Mouse (Mus musculus) heart, postnatal 0 days (tissue): Measurements from ENCODE around the gene Blzf1. TPM values are rescaled to one million over a fixed set of nuclear protein-coding genes. Genes with fewer than 3 reads are reported as not detected.

Source experiments
- ATAC-seq: fragments of 200-750 bp; cut with Nextera tagmentation; 2 replicates; pipeline ENCODE4 v1.8.0; 2017; ENCODE audit warnings: low read depth, moderate number of reproducible peaks, moderate library complexity; ENCODE audit not compliant: insufficient read depth
- DNase-seq: peaks from one replicate; pipeline ENCODE4 v3.0.0-alpha.2; 2016; ENCODE audit warnings: low spot score
- H3K27ac ChIP-seq: fragments of 300-500 bp; sonication (generic); 2 replicates; pipeline ENCODE4 v1.5.1; 2014; ENCODE audit warnings: low read depth, mild to moderate bottlenecking
- H3K27me3 ChIP-seq: fragments of 300-500 bp; sonication (generic); 2 replicates; pipeline ENCODE4 v1.6.1; 2014; ENCODE audit warnings: low read length, mixed read lengths; ENCODE audit not compliant: control insufficient read depth, insufficient read depth
- H3K36me3 ChIP-seq: fragments of 300-500 bp; sonication (generic); replicated peaks from 2 replicates; pipeline ENCODE4 v1.6.1; 2014; ENCODE audit warnings: low read length, mixed read lengths; ENCODE audit not compliant: control insufficient read depth, insufficient read depth
- H3K4me1 ChIP-seq: fragments of 300-500 bp; sonication (generic); 2 replicates; pipeline ENCODE4 v1.6.1; 2014; ENCODE audit warnings: antibody characterized with exemption; ENCODE audit not compliant: control insufficient read depth, insufficient read depth
- H3K4me2 ChIP-seq: fragments of 300-500 bp; sonication (generic); 2 replicates; pipeline ENCODE4 v1.6.1; 2014; ENCODE audit warnings: low read depth, mild to moderate bottlenecking, low read length, moderate library complexity
- H3K4me3 ChIP-seq: fragments of 300-500 bp; sonication (generic); 2 replicates; pipeline ENCODE4 v1.5.1; 2014; ENCODE audit warnings: low read depth, low read length
- H3K9ac ChIP-seq: fragments of 300-500 bp; sonication (generic); replicated peaks from 2 replicates; pipeline ENCODE4 v1.6.1; 2014; ENCODE audit warnings: low read depth, low read length, mixed read lengths
- H3K9me3 ChIP-seq: fragments of 300-500 bp; sonication (generic); replicated peaks from 2 replicates; pipeline ENCODE4 v1.6.1; 2016; ENCODE audit warnings: low read length; ENCODE audit not compliant: control insufficient read depth
- CTCF ChIP-seq: IDR thresholded peaks from 2 replicates; pipeline ENCODE4 v1.5.1; 2016; ENCODE audit warnings: antibody characterized with exemption, control low read depth, low read depth
- EP300 ChIP-seq: IDR thresholded peaks from 2 replicates; pipeline ENCODE4 v1.6.1; 2016; ENCODE audit warnings: antibody characterized with exemption, low read depth
- WGBS: fragments of 180-500 bp; shearing (Covaris S2); extraction: QIAGEN DNeasy Blood & Tissue Kit; methylation state at CpG from one replicate; pipeline ENCODE4 v1.1.7; 2014; 5-methylcytosine and 5-hydroxymethylcytosine counted together
- polyA plus RNA-seq: library from polyadenylated mRNA; unstranded; fragments of >200 nt; fragmentation: Nextera tagmentation; extraction: Ambion mirVana; gene quantifications from 2 replicates; pipeline ENCODE4 v1.2.1, GENCODE M21; 2015
- total RNA-seq: library from RNA; depleted of rRNA; stranded (reverse); fragments of >200 nt; gene quantifications from 2 replicates; pipeline ENCODE4 v1.2.3, GENCODE M21; 2014; ENCODE audit warnings: low replicate concordance

Blzf1 gene
- total and polyA plus RNA-seq, 2 experiments from 2014 or later = 16.3 to 27.3 TPM

GRCm38 (mm10) chr1:164276552-164276951 is 30.7 kb downstream of the Blzf1 start:
- DNase-seq = no peak
- Histone ChIP-seq H3K4me3 (no peak overlapping the region), H3K27me3 (no peaks in the 10 kb centered on the region), H3K4me2 (no peak overlapping the region), H3K4me1 (no peaks in the 10 kb centered on the region), H3K9me3 (no peaks in the 10 kb centered on the region), H3K9ac (no peak overlapping the region), H3K36me3 (0 out of 2 replicates have a peak, but pooled peaks cover 5% of the 10 kb centered on the region), H3K27ac (no peak overlapping the region)
- WGBS = 83% methylated on average over 3 of the region's 3 CpGs
- no peak for ATAC-seq
- TF ChIP-seq CTCF (no peak), EP300 (no peak)

- Histone ChIP-seq H3K27me3 (no peaks in the 10 kb centered on the region), H3K4me2 (peak within 1 kb of the TSS; percentile 76), H3K4me3 (peak within 1 kb of the TSS; percentile 57), H3K27ac (no peak within 1 kb of the TSS), H3K36me3 (0 out of 2 replicates have a peak, but pooled peaks cover 3% of the 10 kb centered on the region), H3K9me3 (no peaks in the 10 kb centered on the region), H3K4me1 (no peaks in the 10 kb centered on the region), H3K9ac (peak within 1 kb of the TSS; percentile 41)
- WGBS = under 1% methylated on average over 31 of the region's 31 CpGs
- ATAC-seq (peak; percentile 96), DNase-seq (peak; percentile 81)
- no peak for TF ChIP-seq EP300
- peak; percentile 14; the same call in 1 of the 2 replicates for TF ChIP-seq CTCF
Observed at GRCm38 (mm10) chr1:164275455-164275954, 31.8 kb downstream of the Blzf1 start, which contains the start of gene Ccdc181. Gene Ccdc181 (plus strand): TSS chr1:164275585.

GRCm38 (mm10) chr1:164273659-164274058 is 33.6 kb downstream of the Blzf1 start:
- ATAC-seq (no peak), DNase-seq (no peak)
- no peak overlapping the region for H3K9ac ChIP-seq
- WGBS = 64% methylated on average over 6 of the region's 6 CpGs
- TF ChIP-seq CTCF (no peak), EP300 (no peak)
- no peaks in the 10 kb centered on the region for H3K36me3 ChIP-seq
- H3K4me3 ChIP-seq = no peak overlapping the region
- H3K4me2 ChIP-seq = no peak overlapping the region
- no peaks in the 10 kb centered on the region for H3K4me1 ChIP-seq
- no peaks in the 10 kb centered on the region for H3K27me3 ChIP-seq
- H3K27ac ChIP-seq = no peak overlapping the region
- no peaks in the 10 kb centered on the region for H3K9me3 ChIP-seq

GRCm38 (mm10) chr1:164270941-164271340 is 36.3 kb downstream of the Blzf1 start:
- no peak overlapping the region for H3K9ac ChIP-seq
- no peak for ATAC-seq
- H3K27ac ChIP-seq = no peak overlapping the region
- no peak overlapping the region for H3K4me2 ChIP-seq
- no peaks in the 10 kb centered on the region for H3K36me3 ChIP-seq
- H3K27me3 ChIP-seq = no peaks in the 10 kb centered on the region
- H3K9me3 ChIP-seq = no peaks in the 10 kb centered on the region
- H3K4me3 ChIP-seq = no peak overlapping the region
- 84% methylated on average over 7 of the region's 7 CpGs for WGBS
- no peaks in the 10 kb centered on the region for H3K4me1 ChIP-seq
- no peak for DNase-seq
- TF ChIP-seq EP300 (no peak), CTCF (no peak)

- WGBS = 78% methylated on average over 7 of the region's 7 CpGs
- no peak for DNase-seq
- Histone ChIP-seq H3K27me3 (no peaks in the 10 kb centered on the region), H3K27ac (no peak overlapping the region), H3K36me3 (peaks cover 25% of the 10 kb centered on the region), H3K4me1 (no peaks in the 10 kb centered on the region), H3K4me3 (no peak overlapping the region), H3K9ac (no peak overlapping the region), H3K9me3 (no peaks in the 10 kb centered on the region), H3K4me2 (no peak overlapping the region)
- TF ChIP-seq EP300 (no peak), CTCF (no peak)
- ATAC-seq = peak; percentile 27; the same call in 1 of the 2 replicates
Observed at GRCm38 (mm10) chr1:164261553-164261952, 45.7 kb downstream of the Blzf1 start.
